Mouse (Mus musculus) hindbrain, postnatal 0 days (tissue): ENCODE measurements around the gene Lrrc74a. TPM values are rescaled to one million over a fixed set of nuclear protein-coding genes. Genes with fewer than 3 reads are reported as not detected.

Experiments
- ATAC-seq: fragments of 200-750 bp; cut with Nextera tagmentation; 2 replicates; pipeline ENCODE4 v1.8.0; 2017; ENCODE audit warnings: mild to moderate bottlenecking, moderate TSS enrichment, moderate library complexity
- DNase-seq: peaks from one replicate; pipeline ENCODE4 v3.0.0-alpha.2; 2015; ENCODE audit warnings: low spot score
- H3K27ac ChIP-seq: fragments of 300-500 bp; sonication (generic); 2 replicates; pipeline ENCODE4 v1.5.1; 2014; ENCODE audit warnings: mild to moderate bottlenecking
- H3K27me3 ChIP-seq: fragments of 300-500 bp; sonication (generic); 2 replicates; pipeline ENCODE4 v1.6.1; 2014; ENCODE audit warnings: low read length, mixed read lengths; ENCODE audit not compliant: insufficient read depth
- H3K36me3 ChIP-seq: fragments of 300-500 bp; sonication (generic); 2 replicates; pipeline ENCODE4 v1.6.1; 2014; ENCODE audit warnings: low read length, mixed read lengths; ENCODE audit not compliant: insufficient read depth
- H3K4me1 ChIP-seq: fragments of 300-500 bp; sonication (generic); 2 replicates; pipeline ENCODE4 v1.6.1; 2014; ENCODE audit warnings: antibody characterized with exemption, low read length, mixed read lengths; ENCODE audit not compliant: insufficient read depth
- H3K4me2 ChIP-seq: fragments of 300-500 bp; sonication (generic); 2 replicates; pipeline ENCODE4 v1.6.1; 2014; ENCODE audit warnings: low read depth, mild to moderate bottlenecking, low read length, moderate library complexity, mixed read lengths
- H3K4me3 ChIP-seq: fragments of 300-500 bp; sonication (generic); 2 replicates; pipeline ENCODE4 v1.5.1; 2014; ENCODE audit warnings: low read length
- H3K9ac ChIP-seq: fragments of 300-500 bp; sonication (generic); replicated peaks from 2 replicates; pipeline ENCODE4 v1.6.1; 2014; ENCODE audit warnings: mild to moderate bottlenecking, low read length, moderate library complexity, mixed read lengths
- H3K9me3 ChIP-seq: fragments of 300-500 bp; sonication (generic); 2 replicates; pipeline ENCODE4 v1.6.1; 2016; ENCODE audit warnings: low read length, mixed read lengths
- CTCF ChIP-seq: IDR thresholded peaks from 2 replicates; pipeline ENCODE4 v1.5.1; 2016; ENCODE audit warnings: antibody characterized with exemption, control low read depth, low read depth
- WGBS: fragments of 180-500 bp; shearing (Covaris S2); extraction: QIAGEN DNeasy Blood & Tissue Kit; methylation state at CpG from one replicate; pipeline ENCODE4 v1.1.7; 2014; 5-methylcytosine and 5-hydroxymethylcytosine counted together
- polyA plus RNA-seq: library from polyadenylated mRNA; unstranded; fragments of >200 nt; fragmentation: Nextera tagmentation; extraction: Ambion mirVana; gene quantifications from 2 replicates; pipeline ENCODE4 v1.2.1, GENCODE M21; 2015
- total RNA-seq: library from RNA; depleted of rRNA; stranded (reverse); fragments of >200 nt; gene quantifications from 2 replicates; pipeline ENCODE4 v1.2.3, GENCODE M21; 2014; rRNA removed

Gene Lrrc74a
- total RNA-seq: not detected in 2 replicates
- not detected in 2 replicates for polyA plus RNA-seq

- no peaks in the 10 kb centered on the region for H3K36me3 ChIP-seq
- TF ChIP-seq CTCF: no peak
- H3K4me1 ChIP-seq: no peaks in the 10 kb centered on the region
- no peak within 1 kb of the TSS for H3K4me3 ChIP-seq
- ATAC-seq (no peak), DNase-seq (no peak)
- H3K9me3 ChIP-seq: no peaks in the 10 kb centered on the region
- no peak within 1 kb of the TSS for H3K4me2 ChIP-seq
- no peaks in the 10 kb centered on the region for H3K27me3 ChIP-seq
- WGBS: 70% methylated on average over 8 of the region's 8 CpGs
- H3K27ac ChIP-seq: no peak within 1 kb of the TSS
- no peak within 1 kb of the TSS for H3K9ac ChIP-seq
These were observed at the start of gene Lrrc74a for GRCm38 (mm10) chr12:86734319-86734810. Gene Lrrc74a (plus strand): TSS chr12:86734369.

DNA sequence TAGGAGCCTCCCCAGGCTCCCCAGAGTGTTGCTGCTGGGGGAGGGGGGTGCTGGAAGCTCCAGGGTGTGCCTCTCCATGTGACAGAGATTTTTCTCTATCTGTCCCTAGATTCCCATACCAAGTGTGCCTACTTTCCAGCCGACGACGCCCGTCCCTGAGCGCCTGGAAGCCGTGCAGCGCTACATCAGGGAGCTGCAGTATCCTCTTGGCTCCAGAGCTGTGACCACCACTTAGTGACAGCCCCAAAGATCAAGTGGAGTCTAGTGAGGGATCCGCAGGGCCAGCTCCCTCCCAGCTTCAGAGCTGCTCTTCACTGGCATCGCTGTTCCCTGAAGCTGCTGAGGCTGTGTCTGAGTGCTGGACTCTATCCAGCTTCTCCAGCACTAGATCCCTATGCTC lies 48.9 kb upstream of the Lrrc74a start:
- Histone ChIP-seq H3K4me2 (no peak overlapping the region), H3K9ac (0 out of 2 replicates have a peak overlapping the region, but pooled peaks have one; percentile 9), H3K36me3 (peaks cover 16% of the 10 kb centered on the region; the same call in 1 of the 2 replicates), H3K27ac (no peak overlapping the region), H3K4me3 (no peak overlapping the region), H3K27me3 (no peaks in the 10 kb centered on the region), H3K4me1 (peaks cover 28% of the 10 kb centered on the region), H3K9me3 (no peaks in the 10 kb centered on the region)
- WGBS: 41% methylated on average over 9 of the region's 9 CpGs
- peak; percentile 55 for DNase-seq
- no peak for TF ChIP-seq CTCF
- no peak for ATAC-seq

DNA sequence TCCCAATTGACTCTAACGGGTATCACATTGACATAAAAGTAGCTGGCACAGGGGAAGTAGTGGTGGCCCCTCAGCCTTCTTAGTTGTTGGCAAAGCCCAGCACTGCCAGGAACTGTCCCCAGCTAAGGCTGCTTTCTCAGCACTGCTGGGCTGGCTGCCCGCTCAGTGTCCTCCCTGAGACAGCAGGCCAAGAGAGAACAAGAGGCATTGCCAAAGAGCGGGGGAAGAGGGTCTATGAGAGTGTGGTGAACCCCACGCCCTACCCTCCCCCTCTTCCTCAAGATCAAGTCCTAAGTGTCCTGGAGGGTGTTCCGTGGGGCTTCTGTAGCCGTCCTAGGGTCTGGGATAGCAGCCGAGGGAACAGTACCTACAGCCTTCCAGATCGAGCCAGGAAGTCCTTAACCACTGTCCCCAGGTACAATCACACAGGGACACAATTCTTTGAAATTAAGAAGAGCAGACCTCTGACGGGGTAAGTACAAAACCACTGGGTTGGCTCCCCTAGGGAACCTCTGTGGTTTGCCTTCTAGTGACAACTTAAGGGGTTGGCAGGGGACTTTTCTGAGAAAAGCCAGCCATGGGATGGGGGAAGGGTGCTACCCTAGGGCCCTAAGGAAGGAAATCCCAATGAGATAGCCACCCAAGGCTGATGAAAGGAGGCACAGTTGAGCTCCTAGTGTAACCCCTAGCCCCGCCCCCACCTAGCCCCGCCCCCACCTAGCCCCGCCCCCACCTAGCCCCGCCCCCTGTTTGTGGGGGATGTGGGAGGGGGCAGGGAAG lies 47.4 kb upstream of the Lrrc74a start:
- TF ChIP-seq CTCF: no peak
- no peak overlapping the region for H3K4me3 ChIP-seq
- no peaks in the 10 kb centered on the region for H3K27me3 ChIP-seq
- H3K27ac ChIP-seq: peak overlapping the region; percentile 64
- H3K9ac ChIP-seq: no peak overlapping the region
- H3K9me3 ChIP-seq: no peaks in the 10 kb centered on the region
- DNase-seq (peak; percentile 81), ATAC-seq (peak; percentile 74)
- H3K36me3 ChIP-seq: peaks cover 25% of the 10 kb centered on the region; the same call in 1 of the 2 replicates
- H3K4me1 ChIP-seq: peaks cover 26% of the 10 kb centered on the region
- 44% methylated on average over 13 of the region's 13 CpGs for WGBS
- H3K4me2 ChIP-seq: no peak overlapping the region

DNA sequence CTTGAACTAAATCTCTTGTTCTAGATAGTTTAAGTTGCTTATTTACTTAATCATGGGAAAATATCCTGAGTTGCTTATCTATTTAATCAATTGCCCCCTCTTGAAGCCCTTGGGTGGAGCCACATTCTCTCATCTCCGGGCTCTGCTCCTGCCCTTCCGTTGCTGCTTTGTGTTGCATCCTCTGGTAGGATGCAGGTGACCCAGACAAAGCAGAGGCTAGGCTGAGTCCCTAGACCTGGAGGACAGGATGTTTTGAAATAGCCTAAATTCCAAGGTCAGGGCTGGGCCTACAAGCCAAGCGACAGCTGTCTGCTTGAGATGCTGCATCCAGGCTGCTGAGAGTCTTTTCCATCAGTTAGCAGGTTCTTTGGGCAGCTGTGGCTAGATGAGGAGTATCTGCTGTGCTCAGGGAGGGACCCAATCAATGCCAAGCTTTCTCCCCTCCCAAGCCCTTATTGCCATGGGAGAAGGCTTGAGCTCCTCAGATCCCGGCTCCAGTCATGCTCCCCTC lies 46.7 kb upstream of the Lrrc74a start:
- H3K27me3 ChIP-seq: no peaks in the 10 kb centered on the region
- peaks cover 19% of the 10 kb centered on the region for H3K4me1 ChIP-seq
- no peak overlapping the region for H3K4me2 ChIP-seq
- ATAC-seq (no peak), DNase-seq (no peak)
- TF ChIP-seq CTCF: no peak
- WGBS: 80% methylated on average over 4 of the region's 4 CpGs
- H3K4me3 ChIP-seq: no peak overlapping the region
- no peak overlapping the region for H3K9ac ChIP-seq
- H3K9me3 ChIP-seq: no peaks in the 10 kb centered on the region
- H3K36me3 ChIP-seq: peaks cover 25% of the 10 kb centered on the region; the same call in 1 of the 2 replicates
- peak overlapping the region; percentile 32; the same call in 1 of the 2 replicates for H3K27ac ChIP-seq

- DNase-seq: no peak
- Histone ChIP-seq H3K4me1 (peaks cover 16% of the 10 kb centered on the region), H3K4me2 (no peak overlapping the region), H3K4me3 (no peak overlapping the region), H3K36me3 (peaks cover 25% of the 10 kb centered on the region; the same call in 1 of the 2 replicates), H3K9me3 (no peaks in the 10 kb centered on the region), H3K27ac (peak overlapping the region; percentile 32; the same call in 1 of the 2 replicates), H3K9ac (no peak overlapping the region), H3K27me3 (no peaks in the 10 kb centered on the region)
- WGBS: 79% methylated on average over 4 of the region's 4 CpGs
- no peak for TF ChIP-seq CTCF
- 0 out of 2 replicates have a peak, but pooled peaks have one; percentile 8 for ATAC-seq
These were observed 46.1 kb upstream of the Lrrc74a start for GRCm38 (mm10) chr12:86687971-86688573.

GRCm38 (mm10) chr12:86688917-86689316 lies 45.3 kb upstream of the Lrrc74a start:
- WGBS: 96% methylated on average over 27 of the region's 27 CpGs
- Histone ChIP-seq H3K4me3 (no peak overlapping the region), H3K9ac (no peak overlapping the region), H3K4me1 (peaks cover 9% of the 10 kb centered on the region; the same call in 1 of the 2 replicates), H3K4me2 (no peak overlapping the region), H3K36me3 (peaks cover 25% of the 10 kb centered on the region; the same call in 1 of the 2 replicates), H3K9me3 (no peaks in the 10 kb centered on the region), H3K27ac (no peak overlapping the region), H3K27me3 (no peaks in the 10 kb centered on the region)
- DNase-seq (no peak), ATAC-seq (no peak)
- TF ChIP-seq CTCF: no peak
